Mouse (Mus musculus) olfactory bulb, adult 2 months (tissue): ENCODE data around the gene Fgfr2.
A peak's percentile ranks its signal among the peaks of the same experiment; 100 is the strongest.

Experiments
- CTCF ChIP-seq: fragments of 200-500 bp; IDR thresholded peaks from 2 replicates; pipeline ENCODE4 v1.5.1; 2012; ENCODE audit warnings: low read depth, mild to moderate bottlenecking, low read length, moderate library complexity; ENCODE audit not compliant: insufficient read depth
- POLR2A ChIP-seq: fragments of 200-500 bp; IDR thresholded peaks from 2 replicates; pipeline ENCODE4 v1.6.1; 2012; ENCODE audit warnings: mild to moderate bottlenecking, low read depth, low read length, moderate library complexity; ENCODE audit not compliant: insufficient read depth

- TF ChIP-seq CTCF = peak; percentile 90
- no peak for TF ChIP-seq POLR2A
These were observed 467.1 kb downstream of the Fgfr2 start for GRCm38 (mm10) chr7:132656075-132656474.
